Mouse (Mus musculus): ENCODE data around the gene Rasd2.

GRCm38 (mm10) chr8:75169363-75169762, 44.4 kb upstream of the Rasd2 start:
- no peak for TF ChIP-seq EP300 (IDR thresholded peaks at IDR 0.05; ENCODE audit: low read depth)
- TF ChIP-seq CTCF (IDR thresholded peaks at IDR 0.05; ENCODE audit: low read depth): no peak
